Mouse (Mus musculus) neural tube, embryonic 12.5 days (tissue): ENCODE measurements around the gene Olfr692. TPM values are rescaled to one million over a fixed set of nuclear protein-coding genes. Genes with fewer than 3 reads are reported as not detected.

ENCODE experiments used
- ATAC-seq: fragments of 200-750 bp; cut with Nextera tagmentation; 2 replicates; pipeline ENCODE4 v1.8.0; 2017; ENCODE audit warnings: low read depth, mild to moderate bottlenecking, moderate TSS enrichment, moderate library complexity; ENCODE audit not compliant: low FRiP score
- H3K27ac ChIP-seq: fragments of 300-500 bp; sonication (generic); 2 replicates; pipeline ENCODE4 v1.5.1; 2016
- H3K27me3 ChIP-seq: fragments of 300-500 bp; sonication (generic); replicated peaks from 2 replicates; pipeline ENCODE4 v1.6.1; 2016; ENCODE audit warnings: mild to moderate bottlenecking
- H3K36me3 ChIP-seq: fragments of 300-500 bp; sonication (generic); 2 replicates; pipeline ENCODE4 v1.6.1; 2016; ENCODE audit warnings: mild to moderate bottlenecking
- H3K4me1 ChIP-seq: fragments of 300-500 bp; sonication (generic); 2 replicates; pipeline ENCODE4 v1.6.1; 2016
- H3K4me2 ChIP-seq: fragments of 300-500 bp; sonication (generic); replicated peaks from 2 replicates; pipeline ENCODE4 v1.6.1; 2016; ENCODE audit warnings: mild to moderate bottlenecking
- H3K4me3 ChIP-seq: fragments of 300-500 bp; sonication (generic); 2 replicates; pipeline ENCODE4 v1.5.1; 2016
- H3K9ac ChIP-seq: fragments of 300-500 bp; sonication (generic); 2 replicates; pipeline ENCODE4 v1.6.1; 2016; ENCODE audit warnings: mild to moderate bottlenecking
- H3K9me3 ChIP-seq: fragments of 300-500 bp; sonication (generic); 2 replicates; pipeline ENCODE4 v1.6.1; 2016; ENCODE audit warnings: mild to moderate bottlenecking
- WGBS: fragments of 180-500 bp; shearing (Covaris S2); methylation state at CpG from one replicate; pipeline ENCODE4 v1.1.7; 2016; 5-methylcytosine and 5-hydroxymethylcytosine counted together
- polyA plus RNA-seq: library from polyadenylated mRNA; unstranded; fragments of >200 nt; fragmentation: Nextera tagmentation; extraction: Ambion mirVana; gene quantifications from 2 replicates; pipeline ENCODE4 v1.2.1, GENCODE M21; 2016

The Olfr692 gene
- polyA plus RNA-seq, 1 experiment from 2014 or later, result not detected

DNA sequence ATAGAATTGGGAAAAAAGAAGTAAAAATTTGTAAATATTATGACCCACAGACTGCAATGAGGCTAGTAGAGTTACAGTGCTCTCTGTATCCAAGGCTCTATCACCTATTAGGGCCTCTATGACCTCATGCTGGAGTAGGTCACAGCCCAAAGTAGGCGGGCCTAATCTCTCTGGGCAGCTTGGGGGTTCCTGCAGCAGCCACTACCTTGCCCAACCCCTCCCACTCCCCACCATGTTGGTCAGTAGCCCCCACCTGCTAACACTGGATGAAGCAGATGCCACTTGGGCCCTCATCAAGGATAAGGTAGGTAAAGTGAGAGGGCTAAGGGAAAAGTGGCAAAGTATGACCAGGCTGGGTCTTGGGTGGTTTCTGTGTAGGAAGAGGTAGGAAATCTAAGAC lies 6.8 kb downstream of the Olfr692 start, which contains the start of gene Gm5901:
Gm5901 (plus strand) TSS at position 173 of the 400 bp plus-strand sequence.
- Histone ChIP-seq H3K9ac (no peak within 1 kb of the TSS), H3K27me3 (no peaks in the 10 kb centered on the region), H3K36me3 (peaks cover 59% of the 10 kb centered on the region), H3K27ac (no peak within 1 kb of the TSS), H3K4me3 (no peak within 1 kb of the TSS), H3K4me2 (no peak within 1 kb of the TSS), H3K9me3 (no peaks in the 10 kb centered on the region), H3K4me1 (no peaks in the 10 kb centered on the region)
- no peak for ATAC-seq
- WGBS, result 87% methylated on average over 1 of the region's 1 CpGs

DNA sequence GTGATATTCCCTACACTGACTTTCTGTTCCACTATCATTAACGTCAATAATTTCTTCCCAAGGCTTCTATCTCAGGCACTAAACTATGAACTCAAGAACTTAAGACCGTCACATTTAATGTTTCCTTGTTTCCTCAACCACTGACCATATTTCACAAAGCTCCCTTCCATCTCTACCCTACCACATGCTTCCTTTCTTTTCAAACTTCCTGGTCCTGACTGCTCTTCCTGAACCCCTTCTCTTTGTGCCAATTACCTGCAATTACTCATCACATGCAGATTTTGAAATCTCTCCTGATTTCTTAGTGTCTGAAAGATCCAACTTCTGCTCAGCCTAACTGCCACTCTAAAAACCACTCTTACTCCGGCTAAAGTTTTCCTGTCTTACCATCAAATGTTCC lies 12.3 kb downstream of the Olfr692 start:
- 97% methylated on average over 3 of the region's 3 CpGs for WGBS
- peaks cover 76% of the 10 kb centered on the region for H3K36me3 ChIP-seq
- H3K4me1 ChIP-seq, result no peaks in the 10 kb centered on the region
- no peaks in the 10 kb centered on the region for H3K9me3 ChIP-seq
- no peak overlapping the region for H3K9ac ChIP-seq
- no peaks in the 10 kb centered on the region for H3K27me3 ChIP-seq
- H3K4me3 ChIP-seq, result no peak overlapping the region
- H3K27ac ChIP-seq, result no peak overlapping the region
- no peak for ATAC-seq
- H3K4me2 ChIP-seq, result no peak overlapping the region

- ATAC-seq, result no peak
- WGBS, result 96% methylated on average over 2 of the region's 2 CpGs
- H3K27ac ChIP-seq, result no peak overlapping the region
- no peak overlapping the region for H3K9ac ChIP-seq
- no peaks in the 10 kb centered on the region for H3K27me3 ChIP-seq
- H3K4me3 ChIP-seq, result no peak overlapping the region
- no peaks in the 10 kb centered on the region for H3K4me1 ChIP-seq
- no peaks in the 10 kb centered on the region for H3K9me3 ChIP-seq
- H3K36me3 ChIP-seq, result peaks cover 72% of the 10 kb centered on the region
- H3K4me2 ChIP-seq, result no peak overlapping the region
Measured at GRCm38 (mm10) chr7:105387696-105388095, 19.7 kb downstream of the Olfr692 start.

DNA sequence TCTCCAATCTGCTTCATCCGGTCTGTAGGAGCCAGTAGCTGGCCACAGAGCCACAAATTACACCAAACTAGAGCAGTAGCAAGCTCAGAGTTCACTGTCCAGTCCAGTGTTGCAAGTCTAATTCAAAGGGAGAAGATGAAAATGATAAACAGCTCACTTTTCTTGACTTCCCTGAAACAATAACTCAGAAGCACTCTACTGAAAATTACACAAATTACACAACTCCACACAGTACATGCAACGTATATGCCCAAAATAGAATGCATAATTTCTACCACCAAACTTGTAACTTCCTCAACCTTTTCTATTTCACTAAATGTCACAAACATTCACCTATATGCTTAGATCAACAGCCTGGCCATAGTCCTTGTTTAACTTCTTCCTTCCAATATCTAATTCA lies 22.2 kb downstream of the Olfr692 start:
- WGBS, result 87% methylated on average over 2 of the region's 2 CpGs
- Histone ChIP-seq H3K9me3 (no peaks in the 10 kb centered on the region), H3K9ac (no peak overlapping the region), H3K27ac (no peak overlapping the region), H3K27me3 (no peaks in the 10 kb centered on the region), H3K4me3 (no peak overlapping the region), H3K36me3 (peaks cover 48% of the 10 kb centered on the region), H3K4me2 (no peak overlapping the region), H3K4me1 (no peaks in the 10 kb centered on the region)
- no peak for ATAC-seq

DNA sequence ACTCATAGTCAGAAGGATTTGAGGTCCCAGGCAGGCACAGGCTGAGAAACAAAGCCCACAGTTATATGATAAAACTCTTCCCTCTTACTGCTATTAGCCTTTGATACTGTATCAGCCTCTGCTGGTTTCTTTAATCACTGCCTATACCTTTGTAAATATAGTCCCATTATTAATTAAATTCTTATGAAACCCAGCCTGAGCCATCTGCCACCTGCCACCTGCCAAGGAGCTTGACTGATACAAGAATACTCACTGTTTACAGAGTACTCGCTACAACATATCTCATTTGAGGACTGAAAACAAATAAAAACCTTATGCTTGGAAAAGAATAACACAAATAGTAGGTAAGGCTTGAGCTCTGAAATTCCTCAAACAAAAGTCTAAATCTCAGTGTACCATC lies 26.6 kb downstream of the Olfr692 start:
- ATAC-seq, result no peak
- H3K27me3 ChIP-seq, result no peaks in the 10 kb centered on the region
- H3K9me3 ChIP-seq, result no peaks in the 10 kb centered on the region
- H3K36me3 ChIP-seq, result peaks cover 6% of the 10 kb centered on the region
- H3K4me2 ChIP-seq, result no peak overlapping the region
- WGBS, result 89% methylated on average over 1 of the region's 1 CpGs
- H3K27ac ChIP-seq, result no peak overlapping the region
- 0 out of 2 replicates have a peak, but pooled peaks cover 6% of the 10 kb centered on the region for H3K4me1 ChIP-seq
- H3K9ac ChIP-seq, result no peak overlapping the region
- no peak overlapping the region for H3K4me3 ChIP-seq

DNA sequence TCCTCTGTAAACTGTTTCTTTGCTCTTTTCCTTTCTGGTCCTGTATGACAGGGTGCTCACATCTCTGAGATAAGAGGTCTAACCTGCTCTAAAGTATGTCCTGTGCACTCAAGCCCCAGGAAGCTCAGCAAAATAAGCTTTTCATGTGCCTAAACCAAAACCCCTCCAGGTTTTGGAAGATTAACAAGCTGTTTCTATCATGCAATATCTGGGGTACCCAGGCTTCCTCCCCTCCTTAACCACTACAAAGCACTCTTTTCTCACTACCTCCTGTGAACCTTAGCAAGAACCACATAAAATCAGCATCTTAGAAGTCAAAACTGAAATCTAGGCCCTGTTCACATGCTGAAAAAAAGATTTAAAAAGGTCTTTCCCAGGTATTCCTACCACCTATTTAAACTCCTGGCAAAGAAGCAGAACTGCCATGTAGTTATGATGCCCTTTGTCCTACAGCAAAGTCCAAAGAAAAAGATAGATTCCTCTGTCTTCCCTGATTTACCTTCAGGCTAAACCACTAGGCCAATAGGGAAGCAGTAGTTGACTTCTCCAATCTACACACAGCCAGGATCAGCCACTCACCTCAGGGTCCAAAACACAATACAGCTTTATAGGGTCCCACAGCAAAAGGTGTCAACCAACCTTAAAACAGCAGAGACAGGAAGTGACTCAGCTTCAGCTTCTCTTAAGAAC lies 27.2 kb downstream of the Olfr692 start:
- H3K4me2 ChIP-seq, result no peak overlapping the region
- 0 out of 2 replicates have a peak, but pooled peaks cover 6% of the 10 kb centered on the region for H3K4me1 ChIP-seq
- H3K36me3 ChIP-seq, result no peaks in the 10 kb centered on the region
- no peak overlapping the region for H3K27ac ChIP-seq
- H3K9me3 ChIP-seq, result no peaks in the 10 kb centered on the region
- no peak for ATAC-seq
- H3K9ac ChIP-seq, result no peak overlapping the region
- H3K27me3 ChIP-seq, result no peaks in the 10 kb centered on the region
- no peak overlapping the region for H3K4me3 ChIP-seq

DNA sequence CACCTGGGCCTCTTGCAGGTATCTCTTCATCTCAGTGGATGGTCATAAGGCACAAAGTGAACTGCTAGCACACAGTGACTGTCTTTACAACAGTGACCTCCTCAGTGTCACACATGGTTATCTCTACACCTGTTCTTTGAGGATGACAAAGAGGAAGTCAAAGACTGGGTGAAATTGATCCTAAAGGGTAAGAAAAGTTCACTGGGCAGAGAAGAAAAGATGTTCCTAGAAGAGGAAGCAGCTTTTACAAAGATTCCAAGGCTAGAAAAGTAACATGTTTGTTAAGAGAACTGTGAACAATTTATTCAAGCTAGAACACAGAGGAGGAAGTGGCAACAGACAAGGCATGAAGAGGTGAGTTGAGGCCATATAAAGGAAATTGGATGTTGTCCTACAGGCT lies 28.1 kb downstream of the Olfr692 start:
- H3K27ac ChIP-seq, result no peak overlapping the region
- H3K9me3 ChIP-seq, result no peaks in the 10 kb centered on the region
- H3K4me2 ChIP-seq, result no peak overlapping the region
- H3K36me3 ChIP-seq, result no peaks in the 10 kb centered on the region
- ATAC-seq, result no peak
- H3K4me3 ChIP-seq, result no peak overlapping the region
- no peaks in the 10 kb centered on the region for H3K27me3 ChIP-seq
- H3K4me1 ChIP-seq, result 0 out of 2 replicates have a peak, but pooled peaks cover 6% of the 10 kb centered on the region
- no peak overlapping the region for H3K9ac ChIP-seq

DNA sequence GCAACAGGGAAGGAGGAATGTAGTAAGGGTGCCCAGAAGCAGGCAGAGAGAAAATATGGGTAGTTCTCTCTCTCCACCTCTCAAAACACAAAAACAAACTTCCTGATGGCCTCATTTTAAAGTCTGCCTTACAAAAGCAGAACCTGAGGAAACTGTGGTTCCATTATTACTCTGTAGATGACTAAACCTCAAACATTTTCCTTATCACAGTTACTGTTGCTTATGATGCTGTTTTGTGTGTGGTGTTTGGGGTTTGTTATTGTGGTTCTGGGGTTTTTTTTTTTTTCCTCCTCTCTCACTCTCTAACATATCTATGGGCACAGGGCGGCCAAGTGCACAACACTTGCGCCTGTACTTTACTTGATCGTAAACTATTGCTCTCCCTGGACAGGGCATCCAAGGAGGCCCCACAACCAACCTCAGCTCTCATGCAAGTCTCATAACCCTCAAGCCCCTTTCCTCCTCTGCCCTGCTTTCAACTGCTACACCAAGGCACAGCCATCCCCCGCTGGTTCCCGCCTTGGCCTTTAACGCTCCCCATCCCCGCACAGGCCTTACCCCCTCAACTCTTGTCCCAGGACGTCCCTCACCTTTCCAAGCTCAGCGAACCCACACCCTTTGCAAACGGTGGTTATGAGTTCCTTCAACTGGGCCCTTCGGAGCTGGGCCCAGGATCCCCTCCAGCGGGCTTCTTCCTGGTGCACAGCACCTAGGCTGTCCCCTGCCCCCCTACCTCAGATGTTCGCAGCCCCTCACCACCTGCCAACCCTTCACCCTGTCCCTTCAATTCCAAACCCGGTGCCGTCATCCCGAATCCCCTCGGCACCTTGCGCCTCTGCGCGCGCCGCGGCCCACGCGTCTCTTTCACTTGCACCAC lies 31.3 kb downstream of the Olfr692 start:
- peak; percentile 63 for ATAC-seq
- no peaks in the 10 kb centered on the region for H3K9me3 ChIP-seq

DNA sequence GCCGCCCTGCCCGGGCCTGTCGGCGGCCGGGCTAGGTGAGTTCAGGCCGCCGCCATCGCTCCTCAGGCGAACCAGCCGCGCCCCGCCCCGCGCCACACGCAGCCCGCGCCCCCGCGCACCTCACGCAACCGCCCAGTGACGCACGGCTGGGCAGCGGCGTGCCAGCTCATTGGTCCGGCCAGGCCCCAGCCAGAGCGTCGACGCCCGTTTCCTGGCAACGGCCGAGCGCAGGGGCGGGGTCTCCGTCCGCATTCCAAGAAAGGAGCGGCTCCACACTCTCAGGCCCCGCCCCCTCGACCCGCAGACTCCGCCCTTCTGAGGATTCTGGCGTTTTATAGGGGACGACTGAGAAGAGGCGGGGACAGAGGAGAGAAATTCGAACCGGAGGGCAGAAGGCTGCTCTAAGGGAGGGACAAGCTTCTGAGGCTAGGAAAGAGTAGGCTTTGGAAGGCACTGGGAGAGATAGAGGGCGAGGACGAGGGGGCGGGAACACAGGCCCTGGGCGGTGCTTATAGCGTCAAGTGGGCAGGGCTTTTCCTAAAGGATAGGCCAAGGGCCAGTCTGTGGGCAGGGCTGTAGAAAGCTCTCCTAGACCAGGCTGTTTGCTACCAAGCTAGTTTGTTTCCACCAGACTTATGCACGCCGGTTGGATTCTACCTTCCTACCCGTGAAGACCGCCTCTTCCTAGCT lies 32.0 kb downstream of the Olfr692 start, which contains the start of gene Fam160a2:
Fam160a2 (minus strand) TSS at position 120 of the 690 bp plus-strand sequence.
- Histone ChIP-seq H3K27ac (peak within 1 kb of the TSS; percentile 69), H3K27me3 (no peaks in the 10 kb centered on the region), H3K4me2 (peak within 1 kb of the TSS; percentile 78), H3K4me3 (peak within 1 kb of the TSS; percentile 57), H3K4me1 (0 out of 2 replicates have a peak, but pooled peaks cover 6% of the 10 kb centered on the region), H3K36me3 (no peaks in the 10 kb centered on the region), H3K9ac (peak within 1 kb of the TSS; percentile 67), H3K9me3 (no peaks in the 10 kb centered on the region)
- WGBS, result under 1% methylated on average over 55 of the region's 55 CpGs
- peak; percentile 99 for ATAC-seq

More for the DNA sequence above, 31.3 kb downstream of the Olfr692 start:
- H3K4me1 ChIP-seq, result 0 out of 2 replicates have a peak, but pooled peaks cover 6% of the 10 kb centered on the region
- H3K27ac ChIP-seq, result no peak overlapping the region
- H3K36me3 ChIP-seq, result no peaks in the 10 kb centered on the region
- H3K9ac ChIP-seq, result peak overlapping the region; percentile 67
- peak overlapping the region; percentile 78 for H3K4me2 ChIP-seq
- 2% methylated on average over 25 of the region's 25 CpGs for WGBS
- no peaks in the 10 kb centered on the region for H3K27me3 ChIP-seq
- peak overlapping the region; percentile 57 for H3K4me3 ChIP-seq

- Histone ChIP-seq H3K4me2 (no peak within 1 kb of the TSS), H3K9ac (no peak within 1 kb of the TSS), H3K9me3 (no peaks in the 10 kb centered on the region), H3K4me1 (no peaks in the 10 kb centered on the region), H3K27me3 (no peaks in the 10 kb centered on the region), H3K4me3 (no peak within 1 kb of the TSS), H3K36me3 (no peaks in the 10 kb centered on the region), H3K27ac (no peak within 1 kb of the TSS)
- no peak for ATAC-seq
- 74% methylated on average over 5 of the region's 5 CpGs for WGBS
Measured at GRCm38 (mm10) chr7:105404268-105404667, 36.2 kb downstream of the Olfr692 start, which contains the start of gene Cnga4. TSS of gene Cnga4 (plus strand) at chr7:105404568.

DNA sequence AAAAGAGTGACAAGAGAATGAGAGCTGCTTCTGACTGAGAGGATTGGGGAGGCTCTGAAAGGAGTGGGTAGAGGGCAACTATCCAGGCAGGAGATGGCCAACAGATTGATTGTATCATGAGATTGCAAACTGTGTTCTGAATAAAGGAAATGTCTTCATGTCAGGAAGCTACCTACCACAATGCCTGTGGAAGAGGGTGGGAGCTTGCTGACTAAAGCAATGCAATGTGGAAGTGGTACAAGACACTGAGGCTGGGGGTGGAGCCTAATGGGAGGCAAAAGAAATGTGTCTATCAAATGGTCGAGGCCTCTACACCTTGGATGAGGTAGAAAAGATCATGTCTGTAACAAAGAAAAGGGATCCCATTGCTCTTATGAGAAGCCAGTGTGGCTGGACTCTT lies 38.3 kb downstream of the Olfr692 start:
- H3K4me2 ChIP-seq, result no peak overlapping the region
- H3K36me3 ChIP-seq, result no peaks in the 10 kb centered on the region
- H3K4me3 ChIP-seq, result no peak overlapping the region
- H3K27ac ChIP-seq, result no peak overlapping the region
- 74% methylated on average over 1 of the region's 1 CpGs for WGBS
- H3K9me3 ChIP-seq, result no peaks in the 10 kb centered on the region
- no peaks in the 10 kb centered on the region for H3K4me1 ChIP-seq
- no peak overlapping the region for H3K9ac ChIP-seq
- no peaks in the 10 kb centered on the region for H3K27me3 ChIP-seq
- ATAC-seq, result no peak
